Mouse (Mus musculus) lung, postnatal 4 days (tissue): ENCODE data around the gene Lysmd1.

ENCODE experiments used
- DNase-seq, 2 experiments: peaks; one replicate each; pipeline ENCODE4 v3.0.0; 2021

Lysmd1 gene

DNA sequence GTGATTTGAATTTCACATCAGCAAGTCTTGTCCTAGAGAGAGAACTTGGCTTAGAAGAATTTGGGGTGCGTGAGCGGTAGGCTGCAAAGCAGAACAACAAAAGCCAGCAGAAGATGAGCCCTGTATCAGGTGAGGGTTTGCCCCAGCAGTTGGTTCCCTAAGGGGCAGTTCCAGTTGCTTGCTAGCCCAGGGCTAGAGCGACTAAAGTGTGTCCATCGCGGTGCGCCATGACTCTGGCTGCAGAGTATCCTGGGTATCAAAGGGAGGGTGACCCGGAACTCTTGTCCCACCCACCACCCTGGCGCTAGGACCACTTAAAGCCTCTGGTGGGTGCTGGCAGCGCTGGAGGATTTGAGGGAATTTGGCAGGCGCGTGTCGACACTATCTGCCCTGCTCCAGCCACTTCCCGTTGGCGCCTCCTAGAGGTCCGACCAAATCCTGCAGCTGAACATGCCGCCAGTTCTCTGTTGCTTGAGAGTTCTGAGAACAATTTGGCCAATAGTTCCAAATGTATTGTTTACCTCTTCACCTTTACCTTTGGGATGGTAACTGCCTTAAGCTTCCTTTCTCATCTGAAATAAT lies 40.2 kb downstream of the Lysmd1 start:
- DNase-seq = peak; percentile 87 to 91

DNA sequence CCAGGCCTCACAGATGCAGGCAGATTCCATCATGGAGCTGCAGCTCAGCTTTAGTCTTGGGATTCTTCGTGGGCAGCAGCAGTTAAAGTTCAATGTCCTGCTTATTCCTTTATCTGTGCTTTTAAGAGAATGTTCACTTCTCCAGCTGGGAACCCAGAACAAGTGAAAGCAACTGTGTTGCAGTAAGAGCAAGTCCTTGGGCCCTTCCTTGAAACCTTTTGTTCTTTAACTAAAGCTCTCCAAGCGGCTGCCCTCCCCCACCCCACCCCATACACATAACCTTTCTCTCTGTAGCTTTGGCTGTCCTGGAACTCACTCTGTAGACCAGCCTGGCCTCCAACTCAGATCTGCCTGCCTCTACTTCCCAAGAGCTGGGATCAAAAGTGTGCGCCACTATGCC lies 42.6 kb downstream of the Lysmd1 start:
- DNase-seq = no peak

DNA sequence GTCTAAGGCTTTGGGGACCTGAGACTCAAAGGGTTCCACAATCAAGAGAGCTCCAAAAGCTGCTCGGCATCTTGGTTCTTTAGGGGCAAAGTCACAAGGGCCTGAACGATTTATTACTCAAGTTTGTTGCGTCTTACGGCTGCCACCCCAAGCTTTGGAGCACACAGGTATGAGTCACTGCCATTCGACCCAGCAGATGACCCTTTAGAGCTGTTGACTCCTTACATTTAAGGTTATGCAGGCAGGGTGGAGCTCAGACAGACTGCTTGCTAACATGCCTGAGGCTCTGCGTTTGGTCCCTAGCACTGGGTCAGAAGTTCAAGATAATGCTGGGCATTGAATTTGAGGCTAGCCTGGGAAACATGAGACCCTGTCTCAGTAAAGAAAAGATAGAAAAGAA lies 43.7 kb downstream of the Lysmd1 start:
- DNase-seq = no peak

DNA sequence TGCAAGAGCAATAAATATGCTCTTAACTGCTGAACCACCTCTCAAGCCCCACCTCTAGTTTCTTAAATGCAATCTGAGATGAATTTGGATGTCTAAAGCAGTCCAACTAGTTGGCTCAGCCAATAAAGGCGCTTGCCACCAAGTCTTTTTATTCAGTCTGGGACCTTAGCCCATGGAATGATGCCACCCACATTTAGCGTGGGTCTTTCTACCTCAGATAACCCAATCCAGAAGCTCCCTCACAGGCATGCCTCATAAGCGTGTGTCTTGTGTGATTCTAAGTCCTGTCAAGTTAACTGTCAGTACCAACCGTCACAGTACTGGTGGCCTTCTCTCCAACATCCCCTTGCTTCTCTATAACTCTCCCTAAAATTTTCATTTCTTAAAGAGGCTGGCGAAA lies 45.1 kb downstream of the Lysmd1 start:
- DNase-seq = no peak

DNA sequence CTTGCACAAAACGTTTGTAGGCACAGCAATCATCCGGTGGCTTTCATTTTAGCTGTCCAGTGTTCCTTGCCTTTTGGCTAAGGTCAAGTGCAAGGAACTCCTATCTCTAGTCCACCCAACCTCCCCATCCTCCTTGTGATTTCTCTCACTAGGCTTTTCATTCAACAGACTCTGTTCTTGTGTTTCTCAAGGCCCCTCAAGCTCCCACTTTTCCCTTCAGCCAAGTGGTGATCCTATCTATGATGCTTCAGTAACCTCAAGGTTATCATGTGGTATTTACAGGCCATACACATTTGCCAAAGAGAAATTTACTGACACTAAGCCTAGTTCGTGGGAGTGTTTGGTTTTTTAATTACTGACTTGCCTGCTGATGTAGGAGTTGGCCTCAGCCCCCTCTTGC lies 46.0 kb downstream of the Lysmd1 start:
- DNase-seq = no peak

DNA sequence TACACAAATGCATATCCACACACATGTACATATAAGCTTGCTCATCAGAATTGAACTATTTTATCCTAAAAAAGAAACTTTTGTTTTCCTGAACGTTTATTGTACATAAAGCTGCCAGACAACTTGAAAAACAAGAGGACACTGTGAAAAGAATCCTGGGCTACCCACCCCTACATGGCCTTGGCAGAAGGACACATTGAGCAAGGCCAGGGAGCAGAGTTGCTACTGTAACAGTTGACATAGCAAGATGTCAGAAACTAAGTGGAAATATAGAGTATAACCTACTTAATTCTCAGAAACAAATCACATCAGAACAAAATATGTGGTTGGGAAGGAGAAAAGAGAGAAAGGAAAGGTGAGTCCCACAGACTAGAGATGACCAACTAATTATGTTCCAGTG lies 48.0 kb downstream of the Lysmd1 start:
- DNase-seq = no peak

DNA sequence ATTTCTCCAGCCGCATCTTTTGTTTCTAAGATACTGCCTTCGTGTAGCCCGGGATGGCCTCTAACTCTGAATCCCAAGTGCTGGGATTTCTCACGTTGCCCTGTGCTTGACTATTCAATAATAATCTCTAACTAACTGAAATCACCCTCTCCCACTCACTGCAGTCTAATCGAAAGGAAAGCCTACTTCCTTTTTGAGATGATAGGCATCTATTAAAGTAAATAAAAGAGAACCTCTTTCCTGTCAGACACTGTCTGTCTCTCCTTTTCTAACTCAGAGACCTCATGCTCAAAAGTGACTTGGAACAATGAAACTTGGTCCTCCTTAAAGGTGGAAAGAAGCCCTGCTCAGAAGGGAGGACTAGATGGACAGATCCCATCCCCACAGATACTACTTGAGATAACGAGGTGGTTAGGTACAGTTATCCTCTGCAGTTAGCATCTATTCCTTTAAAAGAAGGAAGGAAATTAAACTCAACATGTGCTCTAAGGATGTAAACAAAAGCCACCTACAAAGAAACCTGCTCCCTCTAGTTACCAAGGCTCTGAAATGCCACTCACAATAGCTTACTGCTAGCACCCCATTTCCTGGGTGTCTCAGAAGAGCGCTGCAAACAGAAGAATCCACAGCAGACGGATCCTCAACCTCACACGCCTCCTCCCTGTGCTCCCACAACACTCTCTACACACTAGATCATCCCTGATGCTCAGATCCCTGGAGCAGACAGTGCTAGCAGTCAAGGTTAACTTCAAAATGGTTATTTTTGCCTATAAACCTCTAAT lies 51.1 kb downstream of the Lysmd1 start:
- no peak for DNase-seq

DNA sequence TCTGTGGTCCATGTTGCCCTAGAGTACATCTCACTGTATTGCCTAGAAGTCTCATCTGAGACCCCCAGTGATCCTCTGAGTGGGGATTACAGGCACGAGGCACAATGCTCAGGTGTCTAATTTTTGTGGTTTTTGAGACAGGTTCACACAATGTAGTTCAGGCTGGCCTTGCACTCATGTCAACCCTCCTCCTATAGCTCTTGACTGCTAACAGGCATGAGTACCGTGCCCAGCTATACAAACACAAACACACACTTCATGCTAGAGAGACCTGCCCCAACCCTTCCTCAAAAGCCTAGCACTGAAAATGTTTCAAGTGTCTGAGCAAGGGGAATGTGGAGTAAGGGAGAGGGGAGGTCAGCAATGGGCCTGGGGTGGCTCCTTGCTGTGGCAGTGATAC lies 52.2 kb downstream of the Lysmd1 start:
- no peak for DNase-seq

DNA sequence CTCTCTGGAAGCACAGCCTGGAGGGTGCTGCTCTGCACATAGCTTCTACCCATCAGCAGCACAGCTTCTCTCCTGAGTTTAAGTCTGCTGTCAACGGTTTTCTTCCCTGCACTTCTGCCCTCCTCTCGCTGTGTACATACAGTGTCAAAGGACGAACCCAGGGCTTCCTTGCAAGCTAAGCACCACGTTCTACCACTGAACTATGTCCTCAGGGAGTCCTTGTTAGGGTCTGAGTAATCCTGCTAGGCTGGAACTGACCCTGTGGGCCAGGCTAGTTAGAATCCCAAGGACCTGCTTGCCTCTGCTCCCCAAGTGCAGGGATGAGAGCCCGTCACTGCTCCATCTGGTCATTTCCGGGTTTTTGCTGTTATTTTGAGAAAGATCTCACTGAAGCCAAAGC lies 53.0 kb downstream of the Lysmd1 start:
- DNase-seq = no peak
